Mouse (Mus musculus) ES-E14 (cell line): ENCODE results near the gene Ttc4. TPM values are rescaled to one million over a fixed set of nuclear protein-coding genes. Genes with fewer than 3 reads are reported as not detected.

Experiments
- DNase-seq: peaks from one replicate; pipeline ENCODE4 v3.0.0-alpha.2; 2013; ENCODE audit warnings: low read depth, low spot score
- H3K27ac ChIP-seq: 2 replicates; pipeline ENCODE4 v1.5.1; 2012; ENCODE audit warnings: low read depth, mild to moderate bottlenecking, low read length, moderate library complexity, mixed read lengths; ENCODE audit not compliant: poor library complexity, insufficient read depth, severe bottlenecking
- H3K36me3 ChIP-seq: 2 replicates; pipeline ENCODE4 v1.6.1; 2012; ENCODE audit warnings: mild to moderate bottlenecking, low read length, moderate library complexity, mixed read lengths; ENCODE audit not compliant: control insufficient read depth, poor library complexity, insufficient read depth, severe bottlenecking
- H3K4me1 ChIP-seq, 2 experiments: fragments of 150-350 bp in 1 of 2; sonication (generic) in 1 of 2; 2 replicates each; pipeline ENCODE4 v1.6.1; 2012; ENCODE audit warnings: low read length in 2 of 2, mild to moderate bottlenecking in 1 of 2, mixed read lengths in 1 of 2; ENCODE audit not compliant: control insufficient read depth in 2 of 2, insufficient read depth in 2 of 2, poor library complexity in 1 of 2
- H3K4me3 ChIP-seq, 2 experiments: fragments of 150-350 bp in 1 of 2; sonication (generic) in 1 of 2; 2 replicates each; pipeline ENCODE4 v1.5.1; 2012; ENCODE audit warnings: low read length in 2 of 2, low read depth in 1 of 2, mild to moderate bottlenecking in 1 of 2, mixed read lengths in 1 of 2; ENCODE audit not compliant: insufficient read depth in 1 of 2, poor library complexity in 1 of 2, severe bottlenecking in 1 of 2
- H3K9ac ChIP-seq: 2 replicates; pipeline ENCODE4 v1.6.1; 2012; ENCODE audit warnings: low read depth, mild to moderate bottlenecking, low read length, mixed read lengths; ENCODE audit not compliant: poor library complexity, insufficient read depth, severe bottlenecking
- H3K9me3 ChIP-seq: fragments of 150-350 bp; sonication (generic); 2 replicates; pipeline ENCODE4 v1.6.1; 2012; ENCODE audit warnings: low read depth, mild to moderate bottlenecking, low read length; ENCODE audit not compliant: control insufficient read depth, insufficient read depth
- CHD2 ChIP-seq: IDR thresholded peaks from 2 replicates; pipeline ENCODE4 v1.6.1; 2014; ENCODE audit warnings: mild to moderate bottlenecking, low read depth, low read length, inconsistent platforms
- HCFC1 ChIP-seq: IDR thresholded peaks from 2 replicates; pipeline ENCODE4 v1.6.1; 2012; ENCODE audit warnings: low read length, inconsistent platforms, borderline replicate concordance; ENCODE audit not compliant: insufficient read depth
- MAFK ChIP-seq: IDR thresholded peaks from 2 replicates; pipeline ENCODE4 v1.6.1; 2014; ENCODE audit warnings: mild to moderate bottlenecking, low read depth, low read length, inconsistent platforms; ENCODE audit not compliant: insufficient read depth
- ZC3H11A ChIP-seq: IDR thresholded peaks from 2 replicates; pipeline ENCODE4 v1.6.1; 2012; ENCODE audit warnings: low read depth, mild to moderate bottlenecking, inconsistent platforms, low read length, borderline replicate concordance
- ZNF384 ChIP-seq: IDR thresholded peaks from 2 replicates; pipeline ENCODE4 v1.6.1; 2012; ENCODE audit warnings: low read depth, low read length, inconsistent platforms
- in situ Hi-C, 2 experiments: fragments of 600-800 bp; cut with MboI; formaldehyde crosslinking; loops; one replicate each; pipeline ENCODE4 v1.15.1; 2025; ENCODE audit warnings: low sequenced_read_pairs in 2 of 2, inconsistent platforms in 1 of 2; ENCODE audit not compliant: unreplicated experiment in 2 of 2
- total RNA-seq: library from RNA; depleted of rRNA; stranded (reverse); fragments of 300-350 nt; gene quantifications from 2 replicates; pipeline ENCODE4 v1.2.3, GENCODE M21; 2012

Ttc4 gene
- total RNA-seq, 1 experiment = 47.1 TPM

- no peak overlapping the region for H3K4me3 ChIP-seq
- peaks cover 49% of the 10 kb centered on the region for H3K36me3 ChIP-seq
- no peak overlapping the region; the same call in 1 of the 2 replicates for H3K27ac ChIP-seq
- H3K9me3 ChIP-seq = no peaks in the 10 kb centered on the region
- in situ Hi-C loops = no loop called here
- DNase-seq = no peak
- TF ChIP-seq ZNF384 = no peak
- no peak for TF ChIP-seq HCFC1
- TF ChIP-seq ZC3H11A = no peak
- TF ChIP-seq MAFK = no peak
- TF ChIP-seq CHD2 = no peak
- H3K9ac ChIP-seq = no peak overlapping the region
- H3K4me1 ChIP-seq = peaks cover 0 to 5% of the 10 kb centered on the region in 2 experiments; a peak in 2 of 4 replicates
Measured at GRCm38 (mm10) chr4:106663956-106664470, 14.7 kb downstream of the Ttc4 start.

DNA sequence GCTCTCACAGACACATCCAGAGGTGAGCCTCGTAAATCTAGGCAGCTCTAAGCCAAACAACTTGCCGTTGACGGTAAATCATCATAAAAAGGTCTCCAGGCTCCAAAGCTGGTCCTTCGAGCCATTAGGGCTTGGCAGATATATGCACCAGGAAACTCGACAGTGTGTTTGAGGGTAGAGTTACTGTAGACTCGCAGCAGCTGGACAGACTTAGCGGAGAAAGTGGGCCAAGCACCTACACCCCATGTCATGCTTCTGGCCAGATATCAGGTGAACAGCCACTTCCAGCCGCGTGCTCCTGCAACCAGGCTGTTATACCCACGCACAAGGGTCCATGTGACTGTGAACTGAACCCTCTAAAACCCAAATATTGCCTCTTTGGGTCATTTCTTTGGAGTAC, 23.1 kb downstream of the Ttc4 start:
- no peak for DNase-seq
- TF ChIP-seq CHD2 (no peak), ZC3H11A (no peak), HCFC1 (no peak), MAFK (no peak), ZNF384 (no peak)
- Histone ChIP-seq H3K9me3 (no peaks in the 10 kb centered on the region), H3K4me3 (no peak overlapping the region), H3K4me1 (peaks cover 4 to 7% of the 10 kb centered on the region in 2 experiments; a peak in 2 of 4 replicates), H3K27ac (no peak overlapping the region), H3K36me3 (peaks cover 22% of the 10 kb centered on the region; the same call in 1 of the 2 replicates), H3K9ac (no peak overlapping the region)
- in situ Hi-C loops = no loop called here

- in situ Hi-C loops = no loop called here
- TF ChIP-seq ZC3H11A (no peak), MAFK (no peak), ZNF384 (no peak), CHD2 (no peak)
- peaks cover 4 to 6% of the 10 kb centered on the region in 2 experiments; a peak in 2 of 4 replicates for H3K4me1 ChIP-seq
- no peak overlapping the region for H3K27ac ChIP-seq
- H3K4me3 ChIP-seq = peak overlapping the region in 1 of 2 experiments; percentile 18; a peak in 2 of 4 replicates
- peaks cover 14% of the 10 kb centered on the region; the same call in 1 of the 2 replicates for H3K36me3 ChIP-seq
- no peaks in the 10 kb centered on the region for H3K9me3 ChIP-seq
- DNase-seq = no peak
- peak overlapping the region; percentile 19; the same call in 1 of the 2 replicates for H3K9ac ChIP-seq
Measured at GRCm38 (mm10) chr4:106653051-106653450, 25.7 kb downstream of the Ttc4 start.

- in situ Hi-C loops = no loop called here
- TF ChIP-seq ZC3H11A (no peak), ZNF384 (no peak), CHD2 (no peak), HCFC1 (no peak), MAFK (no peak)
- Histone ChIP-seq H3K4me1 (peaks cover 4 to 6% of the 10 kb centered on the region in 2 experiments; a peak in 2 of 4 replicates), H3K4me3 (no peak overlapping the region), H3K36me3 (peaks cover 13% of the 10 kb centered on the region; the same call in 1 of the 2 replicates), H3K9me3 (no peaks in the 10 kb centered on the region), H3K9ac (no peak overlapping the region), H3K27ac (no peak overlapping the region)
- no peak for DNase-seq
Measured at GRCm38 (mm10) chr4:106652546-106652945, 26.2 kb downstream of the Ttc4 start.

DNA sequence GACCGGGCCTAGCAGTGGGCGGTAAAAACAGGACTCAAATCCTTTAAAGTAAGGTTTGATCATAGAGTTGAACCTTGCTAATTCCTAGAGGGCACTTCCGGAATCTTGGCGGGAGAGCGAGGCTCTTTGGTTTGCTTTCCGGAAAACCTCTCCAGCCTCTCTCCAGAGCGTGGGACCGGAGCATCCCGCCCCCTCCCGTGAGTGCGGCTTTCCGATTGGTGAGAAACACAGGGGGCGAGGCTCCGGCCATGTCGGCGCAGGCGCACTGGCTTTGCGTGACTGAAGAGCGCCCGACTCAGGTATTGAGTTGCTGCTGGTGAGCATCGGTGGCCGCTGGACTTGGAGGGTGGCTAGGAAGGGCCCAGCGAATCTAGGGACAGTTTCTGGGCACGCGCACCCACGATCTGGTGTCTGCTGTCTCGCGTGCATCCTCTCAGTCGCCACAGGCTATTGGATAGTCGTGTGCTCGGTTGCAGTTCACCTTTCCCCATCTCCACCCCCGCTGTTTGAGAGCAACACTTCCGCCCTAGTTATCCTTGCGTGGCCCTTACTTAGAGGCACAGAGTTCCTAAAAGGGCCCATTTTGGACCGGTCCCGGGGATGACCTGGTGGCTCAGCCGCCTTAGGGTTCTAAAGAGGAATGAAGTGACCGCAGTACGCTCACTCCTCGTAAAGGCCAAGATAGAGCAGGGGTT, 27.8 kb downstream of the Ttc4 start, which contains the start of gene Pars2:
TSS of gene Pars2 (plus strand) at position 237 of the 695 bp plus-strand sequence.
- in situ Hi-C loops = no loop called here
- H3K9ac ChIP-seq = peak within 1 kb of the TSS; percentile 89
- H3K4me1 ChIP-seq = peaks cover 4 to 6% of the 10 kb centered on the region in 2 experiments; a peak in 2 of 4 replicates
- H3K27ac ChIP-seq = 0 out of 2 replicates have a peak within 1 kb of the TSS, but pooled peaks have one; percentile 38
- no peaks in the 10 kb centered on the region for H3K9me3 ChIP-seq
- peak; percentile 96 for DNase-seq
- TF ChIP-seq ZC3H11A (no peak), HCFC1 (0 out of 2 replicates have a peak, but pooled peaks have one; percentile 42), CHD2 (0 out of 2 replicates have a peak, but pooled peaks have one; percentile 42)
- peaks cover 13% of the 10 kb centered on the region; the same call in 1 of the 2 replicates for H3K36me3 ChIP-seq
- H3K4me3 ChIP-seq = peak within 1 kb of the TSS; percentile 79 to 96
